In the genomic region with DNA sequence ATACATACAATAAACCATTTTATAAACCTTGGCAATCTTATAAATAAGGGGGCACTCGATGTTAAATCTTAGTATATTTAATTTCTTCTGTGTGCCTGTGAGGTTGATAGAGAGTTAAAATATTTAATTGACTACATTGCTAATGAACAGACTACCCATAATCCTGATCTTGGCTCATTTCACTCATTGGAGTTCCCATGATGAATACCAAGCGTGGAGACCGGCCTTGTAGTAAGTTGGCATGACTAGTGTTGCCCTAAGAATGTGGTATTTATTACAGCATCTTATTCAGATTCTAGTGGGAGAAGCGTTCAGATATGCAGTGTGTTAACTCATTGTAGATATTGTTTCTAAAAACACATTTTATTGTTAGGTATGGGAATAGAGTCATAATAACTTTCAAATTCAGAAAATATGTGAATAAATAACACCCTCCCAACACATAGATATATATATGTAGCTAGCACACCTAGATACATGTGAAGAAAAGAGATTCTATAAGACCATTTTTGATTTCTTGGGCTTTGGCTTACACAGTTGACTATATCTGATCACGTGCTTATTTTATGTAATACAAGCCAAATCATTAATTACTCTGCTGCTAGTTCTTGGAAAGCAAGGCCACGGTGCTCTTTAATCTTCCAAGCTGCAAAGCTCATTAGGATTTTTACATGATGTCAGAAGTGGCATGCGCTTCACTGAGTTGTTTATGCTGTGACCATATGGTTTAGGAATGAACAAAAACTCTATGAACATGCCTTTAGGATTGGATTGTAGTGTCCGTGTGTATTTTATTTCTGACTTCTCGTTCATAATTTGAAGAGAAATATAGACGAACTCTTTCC, we compare ENCODE assay signal across 14 mouse cellular contexts.
A peak's percentile ranks its signal among the peaks of the same experiment; 100 is the strongest.
DNase-seq lines count a peak whose midpoint lies in the region; ATAC-seq lines count a peak whose summit lies in the region.
"Had no signal": no experiment of that assay in that cellular context is flagged by ENCODE, and none has a peak within 500 bp of the region (broad histone marks: within the 10 kb centered on the region; RNA-seq: fewer than 3 reads in every experiment).

No protein-coding gene starts in this region.

- H3K9ac ChIP-seq in embryonic facial prominence, embryonic 14.5 days (ENCODE audit: low read depth, low read length), result no peak overlapping the region
- H3K9ac ChIP-seq in hindbrain, embryonic 15.5 days, result peak overlapping the region; percentile 63
- H3K9ac ChIP-seq in neural tube, embryonic 15.5 days (replicated peaks), result peak overlapping the region; percentile 54

- no peak for ATAC-seq in embryonic facial prominence, embryonic 14.5 days (ENCODE audit: low read depth)
- no peak for ATAC-seq in hindbrain, embryonic 15.5 days (ENCODE audit: low FRiP score, low read depth)
- ATAC-seq in neural tube, embryonic 15.5 days (ENCODE audit: low FRiP score), result no peak
- ATAC-seq: Patski had no signal

- H3K27ac ChIP-seq in embryonic facial prominence, embryonic 14.5 days (replicated peaks; ENCODE audit: low read depth, low read length), result no peak overlapping the region
- peak overlapping the region; percentile 86 for H3K27ac ChIP-seq in hindbrain, embryonic 15.5 days (replicated peaks)
- peak overlapping the region; percentile 83 for H3K27ac ChIP-seq in neural tube, embryonic 15.5 days (replicated peaks)
- H3K27ac ChIP-seq: macrophage had no signal

- H3K27me3 ChIP-seq in embryonic facial prominence, embryonic 14.5 days (replicated peaks; ENCODE audit: control insufficient read depth, insufficient read depth, low read length), result peaks cover 92% of the 10 kb centered on the region
- no peaks in the 10 kb centered on the region for H3K27me3 ChIP-seq in hindbrain, embryonic 15.5 days
- no peaks in the 10 kb centered on the region for H3K27me3 ChIP-seq in neural tube, embryonic 15.5 days (replicated peaks)

- no peaks in the 10 kb centered on the region for H3K9me3 ChIP-seq in embryonic facial prominence, embryonic 14.5 days (ENCODE audit: control insufficient read depth, low read length)
- no peaks in the 10 kb centered on the region for H3K9me3 ChIP-seq in hindbrain, embryonic 15.5 days
- H3K9me3 ChIP-seq in neural tube, embryonic 15.5 days (replicated peaks), result no peaks in the 10 kb centered on the region

- H3K4me2 ChIP-seq in embryonic facial prominence, embryonic 14.5 days (ENCODE audit: low read depth, low read length), result no peak overlapping the region
- H3K4me2 ChIP-seq in hindbrain, embryonic 15.5 days, result peak overlapping the region; percentile 69
- H3K4me2 ChIP-seq in neural tube, embryonic 15.5 days, result peak overlapping the region; percentile 54

- DNase-seq in embryo, embryonic 11 days, result peak; percentile 28
- DNase-seq in embryo, embryonic 9.5 days (ENCODE audit: extremely low spot score), result no peak
- no peak for DNase-seq in embryonic facial prominence, embryonic 14.5 days (ENCODE audit: low spot score)
- DNase-seq in lung, adult 18-20 months, result no peak
- no peak for DNase-seq in spleen, postnatal 36 days (ENCODE audit: low spot score in 2 of 2)
- DNase-seq in gastrocnemius, adult 18-20 months (ENCODE audit: low spot score), result no peak
- DNase-seq: gastrocnemius, postnatal 10 days; kidney, adult 2 months; liver; thymus, postnatal 14 days had no signal

- peak overlapping the region; percentile 2; the same call in 1 of the 2 replicates for H3K4me3 ChIP-seq in embryonic facial prominence, embryonic 14.5 days (ENCODE audit: low read depth, low read length)
- H3K4me3 ChIP-seq in hindbrain, embryonic 15.5 days, result peak overlapping the region; percentile 43
- peak overlapping the region; percentile 39 for H3K4me3 ChIP-seq in neural tube, embryonic 15.5 days (replicated peaks)

- no peaks in the 10 kb centered on the region for H3K4me1 ChIP-seq in embryonic facial prominence, embryonic 14.5 days (ENCODE audit: control insufficient read depth, insufficient read depth, low read length)
- no peaks in the 10 kb centered on the region for H3K4me1 ChIP-seq in hindbrain, embryonic 15.5 days (replicated peaks)
- H3K4me1 ChIP-seq in neural tube, embryonic 15.5 days, result 0 out of 2 replicates have a peak, but pooled peaks cover 2% of the 10 kb centered on the region

- no peaks in the 10 kb centered on the region for H3K36me3 ChIP-seq in embryonic facial prominence, embryonic 14.5 days (ENCODE audit: control insufficient read depth, insufficient read depth, low read length)
- H3K36me3 ChIP-seq in hindbrain, embryonic 15.5 days, result no peaks in the 10 kb centered on the region
- no peaks in the 10 kb centered on the region for H3K36me3 ChIP-seq in neural tube, embryonic 15.5 days

- WGBS in embryonic facial prominence, embryonic 14.5 days, result 50% methylated on average over 10 of the region's 10 CpGs
- WGBS in hindbrain, embryonic 15.5 days, result 17% methylated on average over 10 of the region's 10 CpGs
- WGBS in neural tube, embryonic 15.5 days, result 11% methylated on average over 10 of the region's 10 CpGs
